Mouse (Mus musculus): ENCODE measurements at regions not wholly inside any gene's neighbourhood (a gene's known extent, or its start where the extent isn't known, plus 50 kb on each side); places are given as distances from the start of the nearest gene placed in this dataset.

DNA sequence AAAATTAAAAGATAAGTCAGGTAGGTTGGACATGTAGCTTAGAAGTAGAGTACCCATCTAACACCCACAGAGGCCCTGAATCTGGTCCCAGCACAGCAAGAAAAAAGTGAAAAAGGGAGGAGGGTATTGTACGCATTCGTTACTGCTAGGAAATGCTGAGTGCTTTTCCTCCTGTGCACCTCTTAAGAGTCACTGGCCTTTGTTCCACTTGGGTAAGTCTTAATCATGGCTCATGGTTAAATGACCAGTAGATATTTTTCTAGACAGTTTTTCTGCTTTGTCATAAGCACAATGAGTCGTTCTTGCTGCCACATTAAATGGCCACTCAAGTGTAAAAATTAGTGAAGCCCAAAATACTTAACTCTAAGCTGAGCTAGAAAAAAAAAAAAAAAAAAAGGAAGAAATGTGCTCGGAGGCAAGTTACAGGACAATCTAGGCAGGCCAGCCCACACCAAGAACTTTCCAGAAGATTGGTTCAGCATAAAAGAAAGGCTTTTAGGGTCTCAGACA lies 86.0 kb upstream of the Ank start:
- H3K4me3 ChIP-seq (ENCODE audit: low read depth, low read length): no peak overlapping the region
- H3K4me2 ChIP-seq (replicated peaks; ENCODE audit: low read depth, low read length): no peak overlapping the region
- no peaks in the 10 kb centered on the region for H3K4me1 ChIP-seq (ENCODE audit: insufficient read depth, low read depth, low read length)
- TF ChIP-seq EP300 (IDR thresholded peaks at IDR 0.05) (no peak), CTCF (IDR thresholded peaks at IDR 0.05) (no peak)
- DNase-seq (ENCODE audit: low spot score) (no peak), ATAC-seq (no peak)
- H3K9me3 ChIP-seq (ENCODE audit: low read length): no peaks in the 10 kb centered on the region
- WGBS: 66% methylated on average over 4 of the region's 4 CpGs
- no peaks in the 10 kb centered on the region for H3K36me3 ChIP-seq (ENCODE audit: insufficient read depth, low read length)
- H3K9ac ChIP-seq (replicated peaks; ENCODE audit: low read depth): no peak overlapping the region
- H3K27ac ChIP-seq (ENCODE audit: low read length): no peak overlapping the region
- no peaks in the 10 kb centered on the region for H3K27me3 ChIP-seq (replicated peaks; ENCODE audit: insufficient read depth, low read length)

DNA sequence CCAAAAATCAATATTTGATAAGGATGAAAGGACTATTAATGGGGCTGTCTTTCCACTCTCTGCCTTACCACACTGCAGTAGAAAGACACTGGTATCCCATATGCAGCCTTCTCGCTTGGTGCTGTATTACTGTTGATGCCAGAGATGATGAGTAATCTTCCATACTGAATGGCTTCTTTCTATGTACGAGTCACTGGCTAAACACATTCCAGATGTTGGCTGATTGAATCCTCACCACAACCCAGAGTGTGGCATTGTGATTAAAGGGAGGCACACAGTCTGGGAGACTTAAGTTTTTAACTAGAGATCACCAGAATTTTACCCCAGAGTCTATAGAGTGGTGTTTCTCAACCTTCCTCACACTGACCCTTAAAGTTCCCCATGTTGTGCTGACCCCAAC lies 84.9 kb upstream of the Ank start:
- no peaks in the 10 kb centered on the region for H3K9me3 ChIP-seq (ENCODE audit: low read length)
- no peaks in the 10 kb centered on the region for H3K36me3 ChIP-seq (ENCODE audit: insufficient read depth, low read length)
- H3K27me3 ChIP-seq (replicated peaks; ENCODE audit: insufficient read depth, low read length): no peaks in the 10 kb centered on the region
- DNase-seq (ENCODE audit: low spot score) (no peak), ATAC-seq (no peak)
- H3K27ac ChIP-seq (ENCODE audit: low read length): no peak overlapping the region
- no peak overlapping the region for H3K4me3 ChIP-seq (ENCODE audit: low read depth, low read length)
- 66% methylated on average over 2 of the region's 2 CpGs for WGBS
- H3K9ac ChIP-seq (replicated peaks; ENCODE audit: low read depth): no peak overlapping the region
- no peak overlapping the region for H3K4me2 ChIP-seq (replicated peaks; ENCODE audit: low read depth, low read length)
- TF ChIP-seq CTCF (IDR thresholded peaks at IDR 0.05) (no peak), EP300 (IDR thresholded peaks at IDR 0.05) (no peak)
- no peaks in the 10 kb centered on the region for H3K4me1 ChIP-seq (ENCODE audit: insufficient read depth, low read depth, low read length)

DNA sequence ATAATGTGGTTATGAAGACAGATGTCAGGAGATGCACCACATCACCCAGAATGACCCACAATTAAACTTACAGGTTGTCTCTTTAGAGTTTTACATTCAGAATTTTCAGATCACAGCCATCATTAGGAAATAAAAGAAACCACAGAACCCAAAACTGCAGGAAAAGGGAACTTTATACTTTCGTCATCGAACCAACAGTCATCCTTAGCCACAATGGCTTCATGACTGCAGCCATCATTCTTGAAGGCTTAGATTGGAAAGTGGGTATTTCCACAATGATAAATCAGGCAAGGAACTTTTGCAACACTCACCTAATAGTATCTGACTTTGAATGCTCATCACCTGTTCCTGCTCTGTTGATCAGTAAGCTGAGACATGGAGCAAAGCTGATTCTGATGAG lies 75.9 kb upstream of the Ank start:
- WGBS: 93% methylated on average over 2 of the region's 2 CpGs
- Histone ChIP-seq H3K36me3 (ENCODE audit: insufficient read depth, low read length) (no peaks in the 10 kb centered on the region), H3K4me2 (replicated peaks; ENCODE audit: low read depth, low read length) (no peak overlapping the region), H3K9me3 (ENCODE audit: low read length) (no peaks in the 10 kb centered on the region), H3K9ac (replicated peaks; ENCODE audit: low read depth) (no peak overlapping the region), H3K4me1 (ENCODE audit: insufficient read depth, low read depth, low read length) (no peaks in the 10 kb centered on the region), H3K27me3 (replicated peaks; ENCODE audit: insufficient read depth, low read length) (no peaks in the 10 kb centered on the region), H3K4me3 (ENCODE audit: low read depth, low read length) (no peak overlapping the region), H3K27ac (ENCODE audit: low read length) (no peak overlapping the region)
- ATAC-seq (no peak), DNase-seq (ENCODE audit: low spot score) (no peak)
- TF ChIP-seq CTCF (IDR thresholded peaks at IDR 0.05): no peak
- no peak for TF ChIP-seq EP300 (IDR thresholded peaks at IDR 0.05)

DNA sequence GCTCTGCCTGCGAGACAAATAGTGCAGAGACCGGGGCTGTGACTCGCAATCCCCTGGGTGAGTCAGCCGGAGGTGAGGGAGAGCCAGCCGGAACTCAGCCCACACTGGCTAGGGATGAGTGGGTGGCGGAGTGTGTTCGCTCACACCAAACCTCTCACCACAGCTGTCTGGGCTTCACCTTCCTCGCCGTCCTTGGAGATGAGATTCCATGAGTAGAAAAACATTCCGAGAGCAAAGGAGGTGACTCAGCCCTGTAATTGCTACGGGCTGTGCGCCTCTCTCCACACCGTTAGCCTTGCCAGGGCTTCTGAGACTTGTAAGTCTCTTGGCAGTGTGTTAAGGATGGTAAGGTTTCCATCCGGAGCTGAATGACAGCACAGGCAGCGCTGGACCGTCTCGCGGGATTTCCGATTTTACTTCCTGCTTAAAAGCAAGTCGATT lies 60.7 kb upstream of the Ank start:
- Histone ChIP-seq H3K4me3 (ENCODE audit: low read depth, low read length) (no peak overlapping the region), H3K27me3 (replicated peaks; ENCODE audit: insufficient read depth, low read length) (no peaks in the 10 kb centered on the region), H3K9me3 (ENCODE audit: low read length) (no peaks in the 10 kb centered on the region), H3K27ac (ENCODE audit: low read length) (no peak overlapping the region), H3K4me1 (ENCODE audit: insufficient read depth, low read depth, low read length) (no peaks in the 10 kb centered on the region), H3K4me2 (replicated peaks; ENCODE audit: low read depth, low read length) (no peak overlapping the region), H3K9ac (replicated peaks; ENCODE audit: low read depth) (no peak overlapping the region), H3K36me3 (ENCODE audit: insufficient read depth, low read length) (no peaks in the 10 kb centered on the region)
- WGBS: 66% methylated on average over 20 of the region's 20 CpGs
- DNase-seq (ENCODE audit: low spot score) (no peak), ATAC-seq (no peak)
- no peak for TF ChIP-seq EP300 (IDR thresholded peaks at IDR 0.05)
- TF ChIP-seq CTCF (IDR thresholded peaks at IDR 0.05): no peak

DNA sequence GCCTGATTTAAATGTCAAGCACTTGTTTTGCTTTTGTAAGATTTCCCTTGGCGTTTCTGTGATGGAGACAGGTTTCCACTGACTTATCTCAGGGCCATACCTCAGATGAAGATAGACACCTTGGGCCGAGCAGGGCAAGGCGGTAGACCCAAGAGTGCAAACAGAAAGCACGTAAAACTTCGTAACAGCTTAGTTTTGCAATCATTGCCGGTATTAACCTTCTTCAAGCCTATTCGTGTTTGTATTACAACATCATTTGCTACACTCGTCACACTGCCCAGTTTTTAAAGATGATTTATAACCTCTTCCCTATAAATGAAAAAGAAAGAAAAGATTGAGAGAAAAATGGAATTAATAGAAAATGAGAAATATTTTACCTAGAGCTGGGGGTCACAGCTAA lies 56.6 kb upstream of the Ank start:
- Histone ChIP-seq H3K27me3 (replicated peaks; ENCODE audit: insufficient read depth, low read length) (no peaks in the 10 kb centered on the region), H3K4me1 (ENCODE audit: insufficient read depth, low read depth, low read length) (no peaks in the 10 kb centered on the region), H3K9ac (replicated peaks; ENCODE audit: low read depth) (no peak overlapping the region), H3K27ac (ENCODE audit: low read length) (no peak overlapping the region), H3K4me3 (ENCODE audit: low read depth, low read length) (no peak overlapping the region), H3K9me3 (ENCODE audit: low read length) (no peaks in the 10 kb centered on the region), H3K4me2 (replicated peaks; ENCODE audit: low read depth, low read length) (no peak overlapping the region), H3K36me3 (ENCODE audit: insufficient read depth, low read length) (no peaks in the 10 kb centered on the region)
- TF ChIP-seq EP300 (IDR thresholded peaks at IDR 0.05) (no peak), CTCF (IDR thresholded peaks at IDR 0.05) (no peak)
- ATAC-seq (no peak), DNase-seq (ENCODE audit: low spot score) (no peak)
- WGBS: 67% methylated on average over 8 of the region's 8 CpGs

DNA sequence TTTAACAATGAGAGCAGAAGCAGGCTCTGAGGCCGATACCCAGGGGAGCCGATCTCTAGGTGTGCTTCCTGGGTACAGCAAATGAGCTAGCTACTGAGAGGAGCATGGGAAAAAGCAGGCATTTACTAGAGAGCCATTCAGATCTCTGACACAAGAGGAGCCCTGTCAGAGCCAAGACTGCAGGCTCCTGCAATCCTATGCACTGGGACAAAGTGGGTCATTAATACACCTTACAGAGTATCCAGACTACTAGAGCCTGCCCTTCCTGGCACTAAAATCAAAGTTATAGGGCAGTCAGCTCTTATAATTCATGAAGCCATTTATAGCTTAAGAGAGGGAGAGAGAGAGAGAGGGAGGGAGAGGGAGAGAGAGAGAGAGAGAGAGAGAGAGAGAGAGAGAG lies 54.2 kb upstream of the Ank start:
- Histone ChIP-seq H3K9ac (replicated peaks; ENCODE audit: low read depth) (no peak overlapping the region), H3K36me3 (ENCODE audit: insufficient read depth, low read length) (no peaks in the 10 kb centered on the region), H3K4me2 (replicated peaks; ENCODE audit: low read depth, low read length) (no peak overlapping the region), H3K4me1 (ENCODE audit: insufficient read depth, low read depth, low read length) (no peaks in the 10 kb centered on the region), H3K27ac (ENCODE audit: low read length) (no peak overlapping the region), H3K9me3 (ENCODE audit: low read length) (no peaks in the 10 kb centered on the region), H3K4me3 (ENCODE audit: low read depth, low read length) (no peak overlapping the region), H3K27me3 (replicated peaks; ENCODE audit: insufficient read depth, low read length) (no peaks in the 10 kb centered on the region)
- TF ChIP-seq EP300 (IDR thresholded peaks at IDR 0.05) (no peak), CTCF (IDR thresholded peaks at IDR 0.05) (no peak)
- DNase-seq (ENCODE audit: low spot score) (no peak), ATAC-seq (no peak)
- 91% methylated on average over 2 of the region's 2 CpGs for WGBS

DNA sequence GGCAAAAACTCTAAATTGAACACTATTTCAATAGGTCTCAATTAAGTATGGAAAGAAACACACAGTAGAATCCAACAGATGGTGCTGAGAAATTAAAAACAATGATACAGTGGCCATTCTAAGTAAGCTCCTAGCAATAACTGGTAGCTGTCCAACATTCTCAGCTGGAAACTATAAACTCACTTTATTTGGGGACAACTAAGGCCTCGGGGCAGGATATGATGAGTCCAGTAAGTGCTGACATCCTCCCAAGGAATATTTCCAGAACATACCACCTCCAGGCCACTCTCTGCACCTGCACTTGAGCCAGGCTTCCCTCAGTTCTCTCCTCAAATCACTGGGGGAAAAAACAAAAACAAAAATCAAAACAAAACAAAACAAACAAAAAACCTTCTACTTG lies 53.7 kb upstream of the Ank start:
- no peak overlapping the region for H3K9ac ChIP-seq (replicated peaks; ENCODE audit: low read depth)
- no peaks in the 10 kb centered on the region for H3K27me3 ChIP-seq (replicated peaks; ENCODE audit: insufficient read depth, low read length)
- no peak overlapping the region for H3K4me2 ChIP-seq (replicated peaks; ENCODE audit: low read depth, low read length)
- H3K4me3 ChIP-seq (ENCODE audit: low read depth, low read length): no peak overlapping the region
- no peaks in the 10 kb centered on the region for H3K4me1 ChIP-seq (ENCODE audit: insufficient read depth, low read depth, low read length)
- no peaks in the 10 kb centered on the region for H3K36me3 ChIP-seq (ENCODE audit: insufficient read depth, low read length)
- DNase-seq (ENCODE audit: low spot score) (no peak), ATAC-seq (no peak)
- H3K27ac ChIP-seq (ENCODE audit: low read length): no peak overlapping the region
- WGBS: 32% methylated on average over 1 of the region's 1 CpGs
- no peak for TF ChIP-seq EP300 (IDR thresholded peaks at IDR 0.05)
- TF ChIP-seq CTCF (IDR thresholded peaks at IDR 0.05): no peak
- H3K9me3 ChIP-seq (ENCODE audit: low read length): no peaks in the 10 kb centered on the region
